Mouse (Mus musculus) MEL (cell line): ENCODE measurements at regions not wholly inside any gene's neighbourhood (a gene's known extent, or its start where the extent isn't known, plus 50 kb on each side); places are given as distances from the start of the nearest gene placed in this dataset.

ENCODE experiments used
- CTCF ChIP-seq, 3 experiments: IDR thresholded peaks in 2 of 3; conservative IDR thresholded peaks in 1 of 3; 2 replicates each; pipeline ENCODE4 v1.5.1; 2011 to 2012; ENCODE audit warnings: low read length in 3 of 3, low read depth in 2 of 3, mild to moderate bottlenecking in 2 of 3, improper control_type of control experiment in 1 of 3, inconsistent platforms in 1 of 3, mixed read lengths in 1 of 3, moderate library complexity in 1 of 3; ENCODE audit not compliant: control insufficient read depth in 1 of 3, insufficient read depth in 1 of 3, poor library complexity in 1 of 3, severe bottlenecking in 1 of 3
- E2F4 ChIP-seq: IDR thresholded peaks from 2 replicates; pipeline ENCODE4 v1.6.1; 2011; ENCODE audit warnings: low read depth, low read length, improper control_type of control experiment, borderline replicate concordance
- HCFC1 ChIP-seq: IDR thresholded peaks from 2 replicates; pipeline ENCODE4 v1.6.1; 2012; ENCODE audit warnings: low read depth, mild to moderate bottlenecking, inconsistent platforms, low read length, improper control_type of control experiment, moderate library complexity
- MAFK ChIP-seq: IDR thresholded peaks from 2 replicates; pipeline ENCODE4 v1.6.1; 2011; ENCODE audit warnings: low read depth, mild to moderate bottlenecking, low read length, improper control_type of control experiment, borderline replicate concordance
- MAX ChIP-seq: IDR thresholded peaks from 2 replicates; pipeline ENCODE4 v1.6.1; 2011; ENCODE audit warnings: low read length, improper control_type of control experiment
- MEF2A ChIP-seq: IDR thresholded peaks from 2 replicates; pipeline ENCODE4 v1.6.1; 2014; ENCODE audit warnings: low read depth, mild to moderate bottlenecking, inconsistent platforms, low read length, improper control_type of control experiment; ENCODE audit not compliant: poor library complexity, insufficient replicate concordance, severe bottlenecking; ENCODE audit errors: extremely low read depth
- NELFE ChIP-seq: IDR thresholded peaks from 2 replicates; pipeline ENCODE4 v1.6.1; 2011; ENCODE audit warnings: low read depth, low read length, improper control_type of control experiment
- POLR2A ChIP-seq, 2 experiments: IDR thresholded peaks; 2 replicates each; pipeline ENCODE4 v1.6.1; 2011 to 2012; ENCODE audit warnings: low read length in 2 of 2, mild to moderate bottlenecking in 2 of 2, control low read depth in 1 of 2, improper control_type of control experiment in 1 of 2, low read depth in 1 of 2, moderate library complexity in 1 of 2; ENCODE audit not compliant: control insufficient read depth in 1 of 2, insufficient read depth in 1 of 2, poor library complexity in 1 of 2
- POLR2AphosphoS2 ChIP-seq: IDR thresholded peaks from 2 replicates; pipeline ENCODE4 v1.6.1; 2011; ENCODE audit warnings: low read length, improper control_type of control experiment
- TAL1 ChIP-seq: IDR thresholded peaks from 2 replicates; pipeline ENCODE4 v1.6.1; 2012; ENCODE audit warnings: mild to moderate bottlenecking, inconsistent platforms, low read length, moderate library complexity, mixed read lengths
- TBP ChIP-seq: IDR thresholded peaks from 2 replicates; pipeline ENCODE4 v1.8.0; 2011; ENCODE audit warnings: low read depth, low read length, improper control_type of control experiment
- TCF12 ChIP-seq: IDR thresholded peaks from 2 replicates; pipeline ENCODE4 v1.6.1; 2014; ENCODE audit warnings: low read depth, mild to moderate bottlenecking, inconsistent platforms, low read length, improper control_type of control experiment, moderate library complexity
- USF1 ChIP-seq: IDR thresholded peaks from 2 replicates; pipeline ENCODE4 v1.6.1; 2014; ENCODE audit warnings: low read depth, mild to moderate bottlenecking, inconsistent platforms, low read length, improper control_type of control experiment, moderate library complexity
- ZKSCAN1 ChIP-seq: IDR thresholded peaks from 2 replicates; pipeline ENCODE4 v1.6.1; 2012; ENCODE audit warnings: low read depth, mild to moderate bottlenecking, inconsistent platforms, low read length, improper control_type of control experiment, moderate library complexity

DNA sequence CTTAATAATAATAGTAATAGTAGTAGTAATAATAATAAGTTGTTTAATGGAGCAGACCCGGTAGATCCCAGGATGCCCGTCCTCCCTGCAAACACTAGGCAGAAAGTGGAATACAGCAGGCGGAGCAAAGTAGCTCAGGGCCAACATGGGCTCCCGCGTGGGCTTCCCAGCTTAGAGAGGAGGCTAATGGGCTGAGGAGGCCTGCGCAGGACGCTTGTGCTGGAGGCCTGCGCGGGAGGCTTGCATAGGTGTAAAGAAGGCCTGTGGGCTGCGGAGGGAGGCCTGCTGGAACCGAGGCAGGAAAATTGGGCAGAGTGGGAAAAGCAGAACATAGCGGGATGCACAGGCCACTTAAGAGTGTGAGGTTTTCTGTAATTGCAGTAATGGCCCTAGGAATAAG lies 365.4 kb downstream of the Etnk1 start:
- TF ChIP-seq CTCF (IDR thresholded peaks at IDR 0.05 in 2 of 3, conservative IDR thresholded peaks at IDR 0.05 in 1 of 3; ENCODE audit: control insufficient read depth in 1 of 3, insufficient read depth in 1 of 3, low read depth in 2 of 3, low read length in 3 of 3, poor library complexity in 1 of 3, severe bottlenecking in 1 of 3) = no peak
- TF ChIP-seq NELFE = no peak
- no peak for TF ChIP-seq ZKSCAN1
- TF ChIP-seq POLR2A (IDR thresholded peaks at IDR 0.05; ENCODE audit: control insufficient read depth in 1 of 2, insufficient read depth in 1 of 2, low read depth in 1 of 2, low read length in 2 of 2, poor library complexity in 1 of 2) = no peak
- TF ChIP-seq E2F4 = no peak
- no peak for TF ChIP-seq TAL1
- no peak for TF ChIP-seq MEF2A
- no peak for TF ChIP-seq MAX
- no peak for TF ChIP-seq MAFK
- no peak for TF ChIP-seq HCFC1
- no peak for TF ChIP-seq TCF12
- TF ChIP-seq TBP = no peak
- TF ChIP-seq USF1 = no peak
- TF ChIP-seq POLR2AphosphoS2 = no peak
